Mouse (Mus musculus) liver, embryonic 14.5 days (tissue): ENCODE measurements around the gene Tbc1d22a. TPM values are rescaled to one million over a fixed set of nuclear protein-coding genes. Genes with fewer than 3 reads are reported as not detected.
A peak's percentile ranks its signal among the peaks of the same experiment; 100 is the strongest.

Source experiments
- ATAC-seq: fragments of 200-750 bp; cut with Nextera tagmentation; 2 replicates; pipeline ENCODE4 v1.8.0; 2017; ENCODE audit warnings: moderate number of reproducible peaks, mild to moderate bottlenecking, moderate library complexity; ENCODE audit not compliant: insufficient read depth
- DNase-seq, 3 experiments: peaks; one replicate each; pipeline ENCODE4 v3.0.0-alpha.2; 2012 to 2013; ENCODE audit warnings: low read depth in 3 of 3, low spot score in 3 of 3
- H3K27ac ChIP-seq: fragments of 300-500 bp; sonication (generic); 2 replicates; pipeline ENCODE4 v1.5.1; 2014; ENCODE audit warnings: moderate library complexity, mild to moderate bottlenecking, control low read depth, inconsistent platforms
- H3K27me3 ChIP-seq: fragments of 300-500 bp; sonication (generic); 2 replicates; pipeline ENCODE4 v1.6.1; 2014; ENCODE audit warnings: mild to moderate bottlenecking, low read length, moderate library complexity; ENCODE audit not compliant: control insufficient read depth, insufficient read depth
- H3K36me3 ChIP-seq: fragments of 300-500 bp; sonication (generic); replicated peaks from 2 replicates; pipeline ENCODE4 v1.6.1; 2014; ENCODE audit warnings: low read depth; ENCODE audit not compliant: control insufficient read depth, insufficient read depth
- H3K4me1 ChIP-seq, 2 experiments: fragments of 200-500 bp in 1 of 2; fragments of 300-500 bp in 1 of 2; sonication (generic) in 1 of 2; replicated peaks; 2 replicates each; pipeline ENCODE4 v1.6.1; 2012 to 2014; ENCODE audit warnings: antibody characterized with exemption in 1 of 2, inconsistent platforms in 1 of 2, low read length in 1 of 2; ENCODE audit not compliant: control insufficient read depth in 2 of 2, insufficient read depth in 2 of 2
- H3K4me2 ChIP-seq: fragments of 300-500 bp; sonication (generic); 2 replicates; pipeline ENCODE4 v1.6.1; 2014; ENCODE audit warnings: low read depth, mild to moderate bottlenecking, control low read depth, moderate library complexity
- H3K4me3 ChIP-seq, 2 experiments: fragments of 200-500 bp in 1 of 2; fragments of 300-500 bp in 1 of 2; sonication (generic) in 1 of 2; 2 replicates each; pipeline ENCODE4 v1.5.1; 2012 to 2014; ENCODE audit warnings: low read depth in 2 of 2, low read length in 2 of 2, mild to moderate bottlenecking in 2 of 2, control low read depth in 1 of 2, inconsistent platforms in 1 of 2, moderate library complexity in 1 of 2; ENCODE audit not compliant: insufficient read depth in 1 of 2
- H3K9ac ChIP-seq: fragments of 300-500 bp; sonication (generic); replicated peaks from 2 replicates; pipeline ENCODE4 v1.6.1; 2014; ENCODE audit warnings: mild to moderate bottlenecking, control low read depth, moderate library complexity
- H3K9me3 ChIP-seq: fragments of 300-500 bp; sonication (generic); 2 replicates; pipeline ENCODE4 v1.6.1; 2016; ENCODE audit warnings: low read length, mixed read lengths; ENCODE audit not compliant: control insufficient read depth
- CTCF ChIP-seq: IDR thresholded peaks from 2 replicates; pipeline ENCODE4 v1.5.1; 2016; ENCODE audit warnings: antibody characterized with exemption, low read depth, control low read depth
- EP300 ChIP-seq: IDR thresholded peaks from 2 replicates; pipeline ENCODE4 v1.6.1; 2016; ENCODE audit warnings: antibody characterized with exemption, low read depth
- WGBS: fragments of 180-500 bp; shearing (Covaris S2); extraction: QIAGEN DNeasy Blood & Tissue Kit; methylation state at CpG from one replicate; pipeline ENCODE4 v1.1.7; 2014; ENCODE audit not compliant: insufficient replicate concordance; 5-methylcytosine and 5-hydroxymethylcytosine counted together
- polyA plus RNA-seq, 2 experiments: library from polyadenylated mRNA; depleted of rRNA in 1 of 2; stranded (reverse) in 1 of 2; unstranded in 1 of 2; fragments of >200 nt; fragmentation: Nextera tagmentation in 1 of 2; extraction: Ambion mirVana in 1 of 2; gene quantifications; 2 replicates each; pipeline versions ENCODE4 v1.2.1 to v1.2.3; 2012 to 2014

The Tbc1d22a gene
- polyA plus RNA-seq, 2 experiments = 4.1 to 6.4 TPM

DNA sequence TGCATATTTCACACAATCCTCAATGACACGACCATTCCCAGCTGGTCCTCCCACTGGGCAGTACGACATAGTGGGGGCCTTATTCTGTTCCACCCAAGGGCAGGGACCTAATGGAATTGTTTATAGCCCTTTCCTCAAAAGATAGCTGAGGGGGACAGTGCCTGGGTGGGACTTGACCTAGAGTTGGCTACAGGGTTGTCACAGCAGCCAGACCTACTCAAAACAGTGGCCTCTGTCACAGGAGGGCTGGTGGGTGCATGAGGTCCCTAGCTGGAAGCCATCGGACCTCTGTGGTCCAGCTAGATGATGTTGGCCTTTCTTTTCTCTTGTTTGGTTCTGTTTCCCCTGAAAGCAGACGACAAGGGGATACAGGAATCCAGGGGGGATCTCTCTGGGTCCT is 14.8 kb upstream of the Tbc1d22a start:
- Histone ChIP-seq H3K36me3 (no peaks in the 10 kb centered on the region), H3K27ac (no peak overlapping the region), H3K9ac (no peak overlapping the region), H3K27me3 (no peaks in the 10 kb centered on the region), H3K4me3 (no peak overlapping the region), H3K4me1 (peaks cover 4 to 17% of the 10 kb centered on the region in 2 experiments; a peak in 2 of 4 replicates), H3K9me3 (no peaks in the 10 kb centered on the region), H3K4me2 (no peak overlapping the region)
- TF ChIP-seq CTCF (no peak), EP300 (no peak)
- 47% methylated on average over 4 of the region's 4 CpGs for WGBS
- no peak for ATAC-seq
- no peak for DNase-seq

DNA sequence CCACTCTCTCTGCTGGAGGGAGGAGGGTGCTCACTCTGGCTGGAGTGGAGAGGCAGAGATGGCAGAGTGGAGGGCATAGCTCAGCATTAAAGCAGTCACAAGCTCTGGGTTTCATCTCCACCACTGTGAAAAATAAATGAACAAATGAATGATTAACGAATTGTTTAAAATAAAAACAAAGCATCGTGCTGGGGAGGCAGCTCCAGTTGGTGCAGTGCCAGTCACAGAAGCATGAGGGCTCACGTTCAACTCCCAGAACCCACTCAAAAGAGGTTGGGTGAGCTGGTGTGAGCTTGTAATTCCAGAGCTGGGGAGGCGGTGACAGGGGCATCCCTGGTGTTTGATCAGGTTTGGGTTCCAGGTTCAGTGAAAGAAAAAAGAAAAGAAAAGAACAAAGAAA is 14.1 kb upstream of the Tbc1d22a start:
- H3K4me2 ChIP-seq = no peak overlapping the region
- WGBS = 51% methylated on average over 4 of the region's 4 CpGs
- DNase-seq (no peak), ATAC-seq (no peak)
- H3K36me3 ChIP-seq = no peaks in the 10 kb centered on the region
- no peak overlapping the region for H3K27ac ChIP-seq
- H3K4me1 ChIP-seq = peaks cover 4 to 17% of the 10 kb centered on the region in 2 experiments; a peak in 2 of 4 replicates
- TF ChIP-seq CTCF (no peak), EP300 (no peak)
- no peaks in the 10 kb centered on the region for H3K9me3 ChIP-seq
- H3K27me3 ChIP-seq = no peaks in the 10 kb centered on the region
- H3K4me3 ChIP-seq = no peak overlapping the region
- H3K9ac ChIP-seq = no peak overlapping the region

DNA sequence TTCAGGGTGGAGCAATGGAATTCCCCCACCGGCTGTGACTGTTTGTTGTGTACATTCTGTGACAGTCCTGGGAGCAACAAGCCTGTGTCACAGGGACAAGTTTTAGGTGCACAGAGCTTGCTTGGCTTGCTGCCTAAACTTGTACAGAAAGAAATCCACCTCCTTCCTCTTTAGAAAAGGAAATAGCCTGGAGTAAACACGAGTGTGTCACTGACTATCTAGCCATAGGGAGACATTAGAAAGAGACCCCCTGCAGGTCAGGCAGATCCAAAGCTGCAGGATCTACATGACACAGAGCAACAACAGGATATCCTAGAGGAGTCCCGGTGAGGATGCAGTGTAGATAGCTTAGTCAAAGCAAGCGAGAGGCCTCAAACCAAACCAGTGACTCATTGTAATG is 13.2 kb upstream of the Tbc1d22a start:
- DNase-seq = no peak
- Histone ChIP-seq H3K9ac (no peak overlapping the region), H3K27ac (no peak overlapping the region), H3K4me1 (peaks cover 4 to 17% of the 10 kb centered on the region in 2 experiments; a peak in 2 of 4 replicates), H3K4me2 (no peak overlapping the region), H3K9me3 (no peaks in the 10 kb centered on the region), H3K27me3 (no peaks in the 10 kb centered on the region), H3K4me3 (no peak overlapping the region), H3K36me3 (no peaks in the 10 kb centered on the region)
- WGBS = 22% methylated on average over 4 of the region's 4 CpGs
- TF ChIP-seq CTCF (no peak), EP300 (no peak)
- no peak for ATAC-seq

DNA sequence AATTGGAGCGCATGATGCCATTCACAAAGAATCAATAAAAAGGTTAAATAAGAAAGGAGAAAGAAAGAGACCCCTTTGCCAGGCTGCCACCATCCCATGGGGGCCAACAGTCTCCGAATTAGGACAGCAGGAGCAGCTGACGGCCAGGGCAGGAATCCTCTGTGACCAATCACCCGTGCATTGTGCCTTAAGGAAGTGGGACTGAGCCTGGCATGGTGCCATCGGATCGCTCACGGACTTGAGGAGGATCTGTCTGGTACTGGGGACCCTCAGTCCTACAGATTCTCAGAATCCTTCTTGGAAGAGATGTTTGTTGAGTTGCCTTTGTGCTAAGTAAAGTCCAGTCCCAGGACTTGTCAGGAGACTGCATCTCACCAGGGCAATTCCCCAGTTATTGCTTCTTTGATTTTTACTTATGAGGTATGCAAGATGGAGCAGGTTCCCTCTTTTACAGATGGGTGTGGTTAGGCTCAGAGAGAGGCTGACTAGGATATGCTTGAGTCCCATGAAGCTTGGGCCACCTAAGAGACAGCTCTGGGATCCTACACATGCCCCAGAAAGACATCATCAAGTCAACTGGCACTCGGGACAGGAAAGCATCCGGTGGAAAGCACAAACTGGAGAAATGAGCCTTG is 12.4 kb upstream of the Tbc1d22a start:
- H3K36me3 ChIP-seq = no peaks in the 10 kb centered on the region
- TF ChIP-seq CTCF (no peak), EP300 (no peak)
- H3K9me3 ChIP-seq = no peaks in the 10 kb centered on the region
- peaks cover 4 to 17% of the 10 kb centered on the region in 2 experiments; a peak in 2 of 4 replicates for H3K4me1 ChIP-seq
- no peak overlapping the region for H3K9ac ChIP-seq
- DNase-seq = no peak
- no peak overlapping the region for H3K27ac ChIP-seq
- no peaks in the 10 kb centered on the region for H3K27me3 ChIP-seq
- 66% methylated on average over 9 of the region's 9 CpGs for WGBS
- H3K4me2 ChIP-seq = no peak overlapping the region
- H3K4me3 ChIP-seq = no peak overlapping the region
- no peak for ATAC-seq

DNA sequence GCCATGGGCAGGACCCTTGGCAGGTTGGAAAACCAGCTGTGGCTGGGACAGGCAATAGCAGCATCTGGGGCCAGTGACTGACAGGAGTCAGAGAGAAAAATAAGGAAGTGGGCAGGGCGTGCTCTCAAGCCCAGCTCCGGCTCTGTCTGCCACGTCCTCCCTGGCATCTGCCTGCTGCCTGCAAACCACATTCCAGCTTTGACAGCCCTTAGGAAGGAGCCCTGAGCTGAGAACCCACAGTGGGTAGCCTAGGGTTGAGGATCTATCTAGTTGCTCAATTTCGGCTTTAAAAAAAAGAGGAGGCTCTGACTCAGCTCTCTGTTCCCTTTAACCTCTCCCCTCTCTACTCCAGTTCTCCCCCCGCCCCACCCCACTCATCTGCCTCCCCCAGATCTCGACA is 11.6 kb upstream of the Tbc1d22a start:
- 5% methylated on average over 6 of the region's 6 CpGs for WGBS
- no peak for DNase-seq

More for the DNA sequence above, 11.6 kb upstream of the Tbc1d22a start:
- Histone ChIP-seq H3K27ac (no peak overlapping the region), H3K27me3 (no peaks in the 10 kb centered on the region), H3K9me3 (no peaks in the 10 kb centered on the region), H3K4me2 (no peak overlapping the region), H3K9ac (no peak overlapping the region), H3K36me3 (no peaks in the 10 kb centered on the region), H3K4me1 (peaks cover 4 to 17% of the 10 kb centered on the region in 2 experiments; a peak in 2 of 4 replicates), H3K4me3 (no peak overlapping the region)
- ATAC-seq = 0 out of 2 replicates have a peak, but pooled peaks have one; percentile 2
- TF ChIP-seq EP300 (no peak), CTCF (no peak)
